Mouse (Mus musculus) liver, embryonic 12.5 days (tissue): ENCODE data around the gene Olfr314. TPM values are rescaled to one million over a fixed set of nuclear protein-coding genes. Genes with fewer than 3 reads are reported as not detected.

ENCODE experiments used
- polyA plus RNA-seq: library from polyadenylated mRNA; unstranded; fragments of >200 nt; fragmentation: Nextera tagmentation; extraction: Ambion mirVana; gene quantifications from 2 replicates; pipeline ENCODE4 v1.2.1, GENCODE M21; 2016

Olfr314 gene
- polyA plus RNA-seq, 1 experiment from 2014 or later = not detected

Other genes starting within 250 kb of the Olfr314 start
- not detected in 2 replicates for gene Olfr330, start 248.1 kb upstream of the Olfr314 start, polyA plus RNA-seq
- gene Olfr329-ps, start 236.5 kb upstream of the Olfr314 start, polyA plus RNA-seq = not detected in 2 replicates
- gene Olfr328, start 227.3 kb upstream of the Olfr314 start, polyA plus RNA-seq = not detected in 2 replicates
- not detected in 2 replicates for gene Olfr224, start 212.4 kb upstream of the Olfr314 start, polyA plus RNA-seq
- not detected in 2 replicates for gene Olfr325, start 205.2 kb upstream of the Olfr314 start, polyA plus RNA-seq
- not detected in 2 replicates for gene Olfr324, start 187.8 kb upstream of the Olfr314 start, polyA plus RNA-seq
- not detected in 2 replicates for gene 2210407C18Rik, start 166.9 kb upstream of the Olfr314 start, polyA plus RNA-seq
- not detected in 2 replicates for gene Olfr323, start 152.5 kb upstream of the Olfr314 start, polyA plus RNA-seq
- 9.2 and 10.1 TPM in 2 replicates for gene Trim58, start 142.5 kb upstream of the Olfr314 start, polyA plus RNA-seq
- not detected in 2 replicates for gene Olfr322, start 124.2 kb upstream of the Olfr314 start, polyA plus RNA-seq
- gene Olfr320, start 101.9 kb upstream of the Olfr314 start, polyA plus RNA-seq = not detected in 2 replicates
- not detected in 2 replicates for gene Olfr319, start 83.8 kb upstream of the Olfr314 start, polyA plus RNA-seq
- gene Olfr318, start 58.9 kb upstream of the Olfr314 start, polyA plus RNA-seq = not detected in 2 replicates
- not detected in 2 replicates for gene Olfr317, start 43.7 kb upstream of the Olfr314 start, polyA plus RNA-seq
- not detected in 2 replicates for gene Olfr316, start 30.2 kb upstream of the Olfr314 start, polyA plus RNA-seq
- not detected in 2 replicates for gene Olfr315, start 9.8 kb upstream of the Olfr314 start, polyA plus RNA-seq
- 0.31 TPM in 1 of 2 replicates, not detected in the other for gene Fam183b, start 19.0 kb downstream of the Olfr314 start, polyA plus RNA-seq
- gene Olfr313, start 32.0 kb downstream of the Olfr314 start, polyA plus RNA-seq = not detected in 2 replicates
- gene Olfr312, start 46.3 kb downstream of the Olfr314 start, polyA plus RNA-seq = not detected in 2 replicates
- gene Olfr311, start 56.3 kb downstream of the Olfr314 start, polyA plus RNA-seq = not detected in 2 replicates
- 2.5 and 2.8 TPM in 2 replicates for gene Gm12258, start 64.2 kb downstream of the Olfr314 start, polyA plus RNA-seq
- 3.2 and 3.6 TPM in 2 replicates for gene 2810021J22Rik, start 84.3 kb downstream of the Olfr314 start, polyA plus RNA-seq
- gene Zfp39, start 121.3 kb downstream of the Olfr314 start, polyA plus RNA-seq = 6.1 and 7.1 TPM in 2 replicates
- 9.5 and 10.9 TPM in 2 replicates for gene Btnl10, start 135.0 kb downstream of the Olfr314 start, polyA plus RNA-seq
- gene Rnf187, start 156.0 kb downstream of the Olfr314 start, polyA plus RNA-seq = 200 and 207 TPM in 2 replicates
- gene Hist3h2ba, start 166.0 kb downstream of the Olfr314 start, polyA plus RNA-seq = 5.3 and 5.7 TPM in 2 replicates
- gene Hist3h2a, start 171.7 kb downstream of the Olfr314 start, polyA plus RNA-seq = 14.3 and 16.9 TPM in 2 replicates
- 0.07 and 0.13 TPM in 2 replicates for gene Trim17, start 171.7 kb downstream of the Olfr314 start, polyA plus RNA-seq
- gene Trim11, start 195.1 kb downstream of the Olfr314 start, polyA plus RNA-seq = 11.2 and 11.5 TPM in 2 replicates